Mouse (Mus musculus): ENCODE data around the gene Agap1. TPM values are rescaled to one million over a fixed set of nuclear protein-coding genes. Genes with fewer than 3 reads are reported as not detected.

The Agap1 gene
- total and polyA plus RNA-seq, 3 experiments = 0.01 TPM; not detected in 2

DNA sequence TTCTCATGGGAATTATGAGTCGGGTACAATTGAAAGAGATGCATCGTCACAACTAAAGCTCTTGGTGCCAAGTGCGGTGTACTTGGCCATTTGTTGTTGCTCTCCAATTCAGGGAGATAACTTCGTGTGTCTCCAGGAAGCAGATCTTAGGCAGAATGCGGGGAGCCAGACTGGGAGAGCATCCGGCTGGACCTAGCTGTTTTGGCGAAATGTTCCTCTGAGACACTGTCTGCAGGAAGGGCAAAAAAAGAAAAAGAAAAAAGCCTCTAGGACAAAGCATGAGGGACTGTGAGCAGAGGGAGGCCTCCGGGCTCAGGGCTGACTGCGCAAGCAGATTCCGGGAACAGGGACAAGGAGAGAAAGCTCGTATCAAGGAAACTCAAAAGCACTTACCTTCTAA lies 34.0 kb upstream of the Agap1 start:
- Histone ChIP-seq H3K4me3 (ENCODE audit: control insufficient read depth in 1 of 2, insufficient read depth in 1 of 2, low read depth in 2 of 2, low read length in 2 of 2) (no peak overlapping the region), H3K9me3 (replicated peaks; ENCODE audit: insufficient read depth, low read length) (no peaks in the 10 kb centered on the region; the same call in 1 of the 2 replicates), H3K9ac (ENCODE audit: control insufficient read depth, low read depth, low read length, poor library complexity, severe bottlenecking) (no peak overlapping the region), H3K4me1 (ENCODE audit: control insufficient read depth in 1 of 2, insufficient read depth in 2 of 2, low read length in 2 of 2) (no peaks in the 10 kb centered on the region), H3K27ac (ENCODE audit: control insufficient read depth, low read depth, low read length) (no peak overlapping the region), H3K79me2 (ENCODE audit: control insufficient read depth, insufficient read depth, low read length, poor library complexity) (no peaks in the 10 kb centered on the region), H3K36me3 (ENCODE audit: control insufficient read depth in 1 of 2, insufficient read depth in 2 of 2, low read length in 2 of 2) (no peaks in the 10 kb centered on the region), H3K27me3 (ENCODE audit: control insufficient read depth in 1 of 2, insufficient read depth in 2 of 2, low read length in 2 of 2) (no peaks in the 10 kb centered on the region)
- DNase-seq (ENCODE audit: low read depth, low spot score) = no peak
- no peak for TF ChIP-seq EP300 (IDR thresholded peaks at IDR 0.05; ENCODE audit: low read depth in 1 of 2, low read length in 2 of 2)
- TF ChIP-seq TBP (IDR thresholded peaks at IDR 0.05; ENCODE audit: low read depth, low read length) = no peak
- TF ChIP-seq MYC (IDR thresholded peaks at IDR 0.05; ENCODE audit: low read depth, low read length) = no peak
- TF ChIP-seq MEF2A (IDR thresholded peaks at IDR 0.05; ENCODE audit: extremely low read depth, insufficient replicate concordance, low read depth, low read length, poor library complexity, severe bottlenecking) = no peak
- TF ChIP-seq HCFC1 (IDR thresholded peaks at IDR 0.05; ENCODE audit: low read depth, low read length) = no peak
- TF ChIP-seq UBTF (IDR thresholded peaks at IDR 0.05; ENCODE audit: borderline replicate concordance, insufficient read depth, low read depth, low read length) = no peak
- TF ChIP-seq POLR2AphosphoS5 (IDR thresholded peaks at IDR 0.05; ENCODE audit: borderline replicate concordance, low read depth, low read length) = no peak
- no peak for TF ChIP-seq ZNF384 (IDR thresholded peaks at IDR 0.05; ENCODE audit: low read depth, low read length)
- no peak for TF ChIP-seq MYB (IDR thresholded peaks at IDR 0.05; ENCODE audit: low read depth, low read length)
- no peak for TF ChIP-seq RCOR1 (IDR thresholded peaks at IDR 0.05; ENCODE audit: low read depth, low read length)
- TF ChIP-seq ZC3H11A (IDR thresholded peaks at IDR 0.05; ENCODE audit: low read depth, low read length) = no peak
- no peak for TF ChIP-seq MXI1 (IDR thresholded peaks at IDR 0.05; ENCODE audit: low read depth, low read length)
- no peak for TF ChIP-seq USF1 (IDR thresholded peaks at IDR 0.05; ENCODE audit: low read depth, low read length)
- no peak for TF ChIP-seq MAFK (IDR thresholded peaks at IDR 0.05; ENCODE audit: borderline replicate concordance, low read depth, low read length)
- TF ChIP-seq POLR2AphosphoS2 (IDR thresholded peaks at IDR 0.05; ENCODE audit: low read length) = no peak
- TF ChIP-seq ETS1 (IDR thresholded peaks at IDR 0.05; ENCODE audit: low read depth, low read length) = no peak

- H3K36me3 ChIP-seq (ENCODE audit: control insufficient read depth in 1 of 2, insufficient read depth in 2 of 2, low read length in 2 of 2) = no peaks in the 10 kb centered on the region
- H3K79me2 ChIP-seq (ENCODE audit: control insufficient read depth, insufficient read depth, low read length, poor library complexity) = no peaks in the 10 kb centered on the region
- TF ChIP-seq HCFC1 (IDR thresholded peaks at IDR 0.05; ENCODE audit: low read depth, low read length) (no peak), SMC3 (IDR thresholded peaks at IDR 0.05; ENCODE audit: low read depth, low read length) (no peak), MYB (IDR thresholded peaks at IDR 0.05; ENCODE audit: low read depth, low read length) (no peak), MXI1 (IDR thresholded peaks at IDR 0.05; ENCODE audit: low read depth, low read length) (no peak), MEF2A (IDR thresholded peaks at IDR 0.05; ENCODE audit: extremely low read depth, insufficient replicate concordance, low read depth, low read length, poor library complexity, severe bottlenecking) (no peak), POLR2AphosphoS5 (IDR thresholded peaks at IDR 0.05; ENCODE audit: borderline replicate concordance, low read depth, low read length) (no peak)
- no peak for DNase-seq (ENCODE audit: low read depth, low spot score)
- H3K27me3 ChIP-seq (ENCODE audit: control insufficient read depth in 1 of 2, insufficient read depth in 2 of 2, low read length in 2 of 2) = no peaks in the 10 kb centered on the region
- H3K27ac ChIP-seq (ENCODE audit: control insufficient read depth, low read depth, low read length) = no peak overlapping the region
- H3K9me3 ChIP-seq (replicated peaks; ENCODE audit: insufficient read depth, low read length) = no peaks in the 10 kb centered on the region; the same call in 1 of the 2 replicates
- no peak overlapping the region for H3K4me3 ChIP-seq (ENCODE audit: control insufficient read depth in 1 of 2, insufficient read depth in 1 of 2, low read depth in 2 of 2, low read length in 2 of 2)
- H3K4me1 ChIP-seq (ENCODE audit: control insufficient read depth in 1 of 2, insufficient read depth in 2 of 2, low read length in 2 of 2) = no peaks in the 10 kb centered on the region
- H3K9ac ChIP-seq (ENCODE audit: control insufficient read depth, low read depth, low read length, poor library complexity, severe bottlenecking) = no peak overlapping the region
These were observed 33.2 kb upstream of the Agap1 start for GRCm38 (mm10) chr1:89421401-89421800.

All from MEL (cell line).